Mouse (Mus musculus) spleen, postnatal 14 days (tissue): ENCODE measurements around the gene Wfdc6a.
A peak's percentile ranks its signal among the peaks of the same experiment; 100 is the strongest.

Source experiments
- DNase-seq, 2 experiments: peaks; one replicate each; pipeline ENCODE4 v3.0.0; 2021 to 2022; ENCODE audit warnings: low spot score in 2 of 2

Gene Wfdc6a

DNA sequence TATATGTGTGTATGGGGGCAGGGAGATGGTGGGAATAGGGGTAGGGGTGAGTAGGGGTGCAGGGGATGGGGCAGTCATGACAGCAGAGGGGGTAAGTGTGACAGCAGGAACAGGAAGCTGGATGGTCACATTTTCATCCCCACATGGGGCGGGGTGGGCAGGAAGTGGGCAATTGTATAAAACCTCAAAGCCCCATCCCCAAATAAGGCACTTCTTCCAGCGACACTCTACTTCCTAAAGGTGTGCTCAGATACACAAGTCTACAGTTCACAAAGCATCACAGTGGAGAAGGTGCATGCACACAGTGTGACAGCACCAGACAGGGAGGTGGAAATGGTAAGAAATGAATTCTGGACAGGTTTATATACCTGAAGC is 34.4 kb downstream of the Wfdc6a start:
- no peak for DNase-seq

- no peak for DNase-seq
These were observed 35.0 kb downstream of the Wfdc6a start for GRCm38 (mm10) chr2:164549963-164550894.

DNA sequence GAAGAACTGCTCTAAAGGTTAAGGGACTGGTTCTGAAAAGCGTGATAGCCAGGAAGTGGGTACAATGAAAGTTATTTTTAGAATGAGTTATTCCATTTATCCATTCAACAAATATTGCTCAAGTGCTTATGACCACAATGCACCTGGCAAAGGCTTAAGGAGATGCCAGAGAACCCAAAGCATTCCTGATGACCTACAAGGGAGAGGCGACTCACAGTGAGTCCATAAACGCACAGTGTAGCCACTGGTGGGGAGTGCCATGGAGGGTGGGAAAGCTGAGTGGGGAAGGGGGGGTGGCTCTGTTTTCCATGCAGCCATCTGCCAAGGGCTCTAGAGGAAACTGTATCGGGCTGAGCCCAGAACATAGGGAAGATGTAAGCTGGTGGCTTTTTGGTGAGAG is 35.9 kb downstream of the Wfdc6a start:
- no peak for DNase-seq

GRCm38 (mm10) chr2:164544454-164545097 is 40.7 kb downstream of the Wfdc6a start:
- DNase-seq, result no peak

GRCm38 (mm10) chr2:164543745-164544144 is 41.5 kb downstream of the Wfdc6a start:
- DNase-seq, result no peak

GRCm38 (mm10) chr2:164542598-164542997 is 42.6 kb downstream of the Wfdc6a start:
- DNase-seq, result no peak

DNA sequence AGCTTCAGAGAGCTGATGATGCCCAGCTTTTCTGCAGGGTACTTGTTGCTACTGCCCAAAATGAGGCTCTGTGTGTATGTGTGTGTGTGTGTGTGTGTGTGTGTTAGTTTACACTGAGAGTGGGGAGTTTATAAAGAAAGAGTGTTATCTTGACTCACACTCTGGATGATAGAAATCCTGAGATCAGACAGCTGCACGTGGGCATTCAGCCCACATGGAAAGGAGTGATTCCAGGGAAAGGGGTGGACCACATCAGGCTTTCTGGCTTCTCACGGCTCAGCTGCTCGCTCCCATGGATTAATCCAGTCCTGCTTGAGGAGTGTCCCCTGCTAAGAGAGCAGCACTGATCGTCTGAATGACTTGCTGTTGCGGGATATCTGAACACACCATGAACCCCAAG is 43.1 kb downstream of the Wfdc6a start:
- DNase-seq, result no peak

DNA sequence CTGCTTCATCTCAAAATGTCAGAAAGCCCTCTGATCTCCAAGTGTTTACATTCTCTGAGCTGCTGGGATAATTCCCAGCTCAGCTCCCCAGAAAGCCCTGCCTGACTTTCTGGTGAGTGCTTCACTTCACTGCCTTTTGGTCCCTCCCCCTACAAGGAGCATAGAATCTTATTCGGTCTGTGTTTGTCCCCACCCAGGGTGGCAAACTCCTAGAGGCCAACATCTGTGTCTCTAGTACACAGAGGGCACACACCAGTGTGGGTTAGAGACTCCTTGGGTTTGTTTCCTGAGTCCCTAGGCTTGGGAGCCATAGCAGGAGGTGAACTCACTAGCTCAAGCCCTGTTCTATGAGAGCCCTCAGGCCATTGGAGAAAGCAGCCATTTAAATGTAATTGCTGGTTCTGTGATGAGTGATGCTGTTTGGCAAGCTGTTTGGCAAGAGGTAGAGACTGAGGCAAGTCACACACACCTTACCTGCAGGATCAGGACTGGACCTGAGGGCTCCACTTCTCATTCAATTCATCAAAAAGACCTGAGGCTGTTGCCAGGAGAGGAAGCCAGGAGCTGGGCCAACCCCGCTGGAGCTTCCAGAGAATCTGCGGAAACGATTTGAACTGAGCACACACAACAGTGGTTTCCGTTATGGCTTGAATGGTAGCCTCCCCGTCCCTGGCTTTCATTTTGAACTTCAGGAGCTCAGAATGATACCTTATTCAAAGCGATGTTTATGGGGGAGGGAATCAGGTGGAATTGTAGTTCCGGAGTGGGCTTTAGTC is 44.4 kb downstream of the Wfdc6a start:
- no peak for DNase-seq

DNA sequence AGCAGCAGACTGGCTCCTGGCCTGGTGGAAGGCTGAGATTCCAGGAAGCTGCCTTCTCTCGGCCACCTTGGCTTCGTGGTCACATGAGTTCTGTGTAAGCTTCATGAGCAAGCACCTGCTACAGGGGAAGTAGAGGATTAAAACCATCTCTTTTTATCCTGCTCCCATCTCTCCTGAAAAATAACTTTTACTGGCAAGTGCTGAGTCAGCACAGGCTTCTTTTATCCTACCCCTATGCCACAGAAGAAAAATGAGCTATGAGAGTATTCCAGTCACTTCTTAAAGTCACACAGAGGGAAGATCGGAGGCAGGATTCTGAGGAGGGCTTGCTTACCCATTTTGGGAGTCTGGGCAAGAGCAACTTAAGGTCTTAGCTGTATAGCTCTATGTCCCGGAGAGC is 48.2 kb downstream of the Wfdc6a start:
- DNase-seq, result no peak

DNA sequence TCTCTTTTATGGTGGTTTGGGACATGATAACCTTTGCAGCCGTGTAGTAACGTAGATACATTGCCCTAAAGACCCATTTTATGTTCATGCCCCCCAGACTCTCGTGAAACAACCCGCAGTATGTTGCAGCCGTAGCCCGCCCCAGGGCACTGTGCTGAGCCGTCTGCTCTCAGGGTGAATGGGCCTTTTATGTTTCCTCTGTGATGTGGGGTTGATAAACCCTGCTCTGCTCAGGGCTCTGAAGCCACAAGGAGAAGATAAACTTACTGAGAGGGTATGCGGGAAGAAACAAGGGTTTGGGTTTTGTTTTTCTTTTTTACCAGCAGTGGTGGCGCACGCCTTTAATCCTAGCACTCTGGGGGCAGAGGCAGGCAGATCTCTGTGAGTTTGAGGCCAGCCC is 50.9 kb downstream of the Wfdc6a start:
- DNase-seq, result no peak

GRCm38 (mm10) chr2:164531169-164531568 is 54.1 kb downstream of the Wfdc6a start:
- peak; percentile 45 to 68 for DNase-seq
